Mouse (Mus musculus) stomach, embryonic 14.5 days (tissue): ENCODE results near the gene Traf2. TPM values are rescaled to one million over a fixed set of nuclear protein-coding genes. Genes with fewer than 3 reads are reported as not detected.

Experiments used
- ATAC-seq: fragments of 200-750 bp; cut with Nextera tagmentation; 2 replicates; pipeline ENCODE4 v1.8.0; 2017; ENCODE audit warnings: low read depth, moderate TSS enrichment; ENCODE audit not compliant: insufficient number of reproducible peaks, insufficient read depth, low FRiP score
- H3K27ac ChIP-seq: fragments of 300-500 bp; sonication (generic); 2 replicates; pipeline ENCODE4 v1.5.1; 2014; ENCODE audit warnings: mild to moderate bottlenecking, low read length, moderate library complexity, mixed read lengths
- H3K27me3 ChIP-seq: fragments of 300-500 bp; sonication (generic); 2 replicates; pipeline ENCODE4 v1.6.1; 2014; ENCODE audit warnings: low read length, control low read depth, mixed read lengths; ENCODE audit not compliant: control insufficient read depth, insufficient read depth
- H3K36me3 ChIP-seq: fragments of 300-500 bp; sonication (generic); 2 replicates; pipeline ENCODE4 v1.6.1; 2014; ENCODE audit warnings: mild to moderate bottlenecking, control low read depth, low read length, moderate library complexity, mixed read lengths; ENCODE audit not compliant: control insufficient read depth, insufficient read depth
- H3K4me1 ChIP-seq: fragments of 300-500 bp; sonication (generic); 2 replicates; pipeline ENCODE4 v1.6.1; 2014; ENCODE audit warnings: low read length, control low read depth, mixed read lengths; ENCODE audit not compliant: control insufficient read depth, insufficient read depth
- H3K4me2 ChIP-seq: fragments of 300-500 bp; sonication (generic); replicated peaks from 2 replicates; pipeline ENCODE4 v1.6.1; 2014; ENCODE audit warnings: low read depth, low read length, control low read depth
- H3K4me3 ChIP-seq: fragments of 300-500 bp; sonication (generic); 2 replicates; pipeline ENCODE4 v1.5.1; 2014; ENCODE audit warnings: low read depth, low read length, control low read depth
- H3K9ac ChIP-seq: fragments of 300-500 bp; sonication (generic); replicated peaks from 2 replicates; pipeline ENCODE4 v1.6.1; 2014; ENCODE audit warnings: low read depth, mild to moderate bottlenecking, control low read depth, low read length, moderate library complexity, mixed read lengths
- H3K9me3 ChIP-seq: fragments of 300-500 bp; sonication (generic); 2 replicates; pipeline ENCODE4 v1.6.1; 2016; ENCODE audit warnings: low read depth, low read length, control low read depth; ENCODE audit not compliant: control insufficient read depth
- WGBS: fragments of 180-500 bp; shearing (Covaris S2); extraction: QIAGEN DNeasy Blood & Tissue Kit; methylation state at CpG from one replicate; pipeline ENCODE4 v1.1.7; 2014; 5-methylcytosine and 5-hydroxymethylcytosine counted together
- polyA plus RNA-seq: library from polyadenylated mRNA; unstranded; fragments of >200 nt; fragmentation: Nextera tagmentation; extraction: Ambion mirVana; gene quantifications from 2 replicates; pipeline ENCODE4 v1.2.1, GENCODE M21; 2014

Traf2 gene
- polyA plus RNA-seq, 1 experiment from 2014 or later, result 30.5 TPM

DNA sequence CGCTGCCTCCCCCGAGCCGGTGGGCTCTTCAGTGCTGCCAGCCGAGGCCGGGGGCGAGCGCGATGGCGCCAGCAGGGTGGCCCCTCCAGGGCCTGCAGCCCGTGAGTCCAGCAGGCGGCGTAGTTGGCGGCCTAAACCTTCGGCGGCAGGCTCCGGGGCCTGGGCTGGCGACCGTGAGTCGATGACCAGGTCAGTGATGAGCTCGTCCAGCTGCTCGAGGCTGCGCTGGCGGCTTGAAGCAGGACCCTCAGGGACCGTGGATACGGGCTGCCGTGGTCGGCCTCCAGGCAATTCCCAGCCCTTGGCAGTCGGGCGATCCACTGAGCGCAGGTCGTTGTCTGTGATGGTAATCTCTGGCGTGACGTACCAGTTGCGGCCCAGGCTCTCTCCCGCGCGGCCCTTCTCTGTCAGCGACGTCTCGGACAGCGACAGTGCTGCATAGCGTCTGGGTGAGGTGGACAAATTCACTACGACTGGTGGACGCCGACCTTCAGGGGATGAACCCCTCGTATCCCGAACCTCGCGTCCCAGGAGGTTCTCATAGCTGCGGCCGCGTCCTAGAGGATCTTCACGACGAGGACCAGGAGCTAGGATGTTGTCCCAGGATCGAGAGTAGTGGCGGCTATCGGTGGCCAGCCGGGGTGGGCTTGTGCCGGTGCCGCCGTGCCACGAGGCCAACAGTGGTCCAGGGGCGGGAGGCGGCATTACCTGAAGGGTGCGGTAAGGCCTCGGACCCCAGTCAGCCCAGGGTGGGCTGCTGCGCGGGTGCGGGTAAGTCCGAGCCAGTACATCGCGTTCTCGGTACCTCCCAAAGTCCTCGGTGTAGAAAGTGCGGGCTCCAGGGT, 31.4 kb upstream of the Traf2 start:
- Histone ChIP-seq H3K4me1 (peaks cover 54% of the 10 kb centered on the region), H3K4me2 (peak overlapping the region; percentile 22), H3K9me3 (no peaks in the 10 kb centered on the region), H3K27ac (no peak overlapping the region), H3K9ac (no peak overlapping the region), H3K27me3 (peaks cover 37% of the 10 kb centered on the region), H3K4me3 (peak overlapping the region; percentile 15), H3K36me3 (peaks cover 3% of the 10 kb centered on the region)
- whole genome bisulfite sequencing, result 6% methylated on average over 74 of the region's 75 CpGs
- ATAC-seq, result no peak

DNA sequence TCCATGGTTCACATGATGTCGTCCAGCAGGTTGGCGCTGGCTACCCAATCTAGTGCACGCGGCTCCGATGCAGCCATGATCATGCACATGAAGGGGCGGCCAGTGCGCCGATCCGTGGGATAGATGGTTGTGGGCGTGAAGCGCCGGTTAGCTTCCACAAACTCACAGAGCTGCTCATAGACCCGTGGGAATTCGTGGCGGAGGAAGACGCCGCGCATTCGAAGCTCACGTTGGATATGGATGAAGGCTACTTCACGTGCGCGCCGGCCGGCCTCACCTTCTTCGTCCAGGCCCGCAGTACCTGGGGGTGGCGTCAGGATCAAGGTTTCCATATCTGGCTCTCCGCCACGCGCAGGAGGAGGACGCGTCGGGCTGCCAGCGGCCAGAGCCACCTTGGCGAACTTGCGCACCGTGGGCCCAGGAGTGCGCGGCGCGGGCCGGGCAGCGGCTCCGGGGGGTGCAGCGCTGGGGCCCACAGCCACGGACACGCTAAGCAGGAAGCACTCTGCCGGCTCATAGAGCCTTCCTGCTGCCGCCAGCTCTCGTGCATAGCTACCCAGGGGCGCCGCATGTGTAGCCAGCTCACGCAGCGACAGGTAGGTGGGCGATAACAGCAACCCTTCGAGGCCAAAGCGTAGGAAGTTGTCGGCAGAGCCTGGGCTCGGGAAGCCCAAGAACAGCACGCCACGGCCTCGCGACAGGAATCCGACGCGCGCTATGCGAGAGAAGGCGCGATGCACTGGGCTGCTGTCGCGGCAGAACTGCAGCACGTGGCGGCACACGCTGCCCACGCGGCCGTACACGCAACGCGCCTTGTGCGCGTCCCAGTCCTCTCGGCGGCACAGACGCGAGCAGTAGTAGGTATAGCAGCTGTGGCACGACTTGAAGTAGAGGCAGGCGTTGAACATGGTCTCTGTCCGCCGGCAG, 30.5 kb upstream of the Traf2 start:
- no peak for ATAC-seq
- Histone ChIP-seq H3K27me3 (peaks cover 37% of the 10 kb centered on the region), H3K4me3 (peak overlapping the region; percentile 15), H3K9me3 (no peaks in the 10 kb centered on the region), H3K4me2 (peak overlapping the region; percentile 22), H3K27ac (no peak overlapping the region), H3K36me3 (no peaks in the 10 kb centered on the region), H3K4me1 (peaks cover 54% of the 10 kb centered on the region), H3K9ac (no peak overlapping the region; the same call in 1 of the 2 replicates)
- 20% methylated on average over 92 of the region's 92 CpGs for WGBS

DNA sequence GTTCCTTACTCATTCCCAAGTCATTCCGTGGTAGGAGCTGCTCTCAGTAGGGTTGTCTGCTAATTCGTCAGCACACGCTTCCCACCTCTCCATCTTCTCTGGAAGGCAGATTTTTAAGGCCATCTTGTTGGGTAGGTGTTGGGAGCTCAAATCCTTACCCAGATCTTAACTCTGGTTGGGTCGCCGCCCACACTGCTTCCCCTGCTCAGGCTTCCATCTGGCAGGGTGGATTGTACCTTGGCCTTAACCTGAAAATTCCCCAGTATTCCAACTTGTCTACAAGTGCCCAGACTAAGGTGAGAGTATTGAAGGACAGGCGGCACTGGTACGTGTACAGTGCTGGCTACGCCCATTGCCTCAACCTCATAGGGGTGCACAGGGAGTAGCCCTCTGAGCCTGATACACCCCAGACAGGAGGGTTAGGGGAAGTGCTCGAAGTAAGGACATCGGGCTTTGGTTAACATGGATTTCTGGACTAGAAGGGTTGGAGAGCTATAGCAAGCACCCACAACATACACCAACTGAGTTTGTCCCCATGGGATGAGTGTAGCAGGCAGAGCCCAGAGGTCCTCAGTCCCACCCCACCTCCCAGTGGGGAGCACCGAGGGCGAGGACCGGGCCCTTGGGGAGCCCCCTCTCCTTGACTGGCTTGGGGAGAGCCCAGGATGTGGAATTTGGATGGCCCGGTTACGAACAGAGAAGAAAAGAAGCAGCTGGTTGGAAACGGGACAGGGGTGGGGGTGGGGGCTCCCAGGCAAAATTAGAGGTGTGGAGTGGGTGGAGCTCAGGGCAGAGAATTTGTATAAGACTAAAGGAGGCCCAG, 29.5 kb upstream of the Traf2 start:
- Histone ChIP-seq H3K9ac (no peak overlapping the region), H3K27me3 (peaks cover 37% of the 10 kb centered on the region), H3K4me2 (peak overlapping the region; percentile 75; the same call in 1 of the 2 replicates), H3K9me3 (no peaks in the 10 kb centered on the region), H3K4me1 (peaks cover 54% of the 10 kb centered on the region), H3K4me3 (no peak overlapping the region), H3K36me3 (peaks cover 4% of the 10 kb centered on the region; the same call in 1 of the 2 replicates), H3K27ac (no peak overlapping the region)
- WGBS, result 73% methylated on average over 16 of the region's 16 CpGs
- ATAC-seq, result no peak

DNA sequence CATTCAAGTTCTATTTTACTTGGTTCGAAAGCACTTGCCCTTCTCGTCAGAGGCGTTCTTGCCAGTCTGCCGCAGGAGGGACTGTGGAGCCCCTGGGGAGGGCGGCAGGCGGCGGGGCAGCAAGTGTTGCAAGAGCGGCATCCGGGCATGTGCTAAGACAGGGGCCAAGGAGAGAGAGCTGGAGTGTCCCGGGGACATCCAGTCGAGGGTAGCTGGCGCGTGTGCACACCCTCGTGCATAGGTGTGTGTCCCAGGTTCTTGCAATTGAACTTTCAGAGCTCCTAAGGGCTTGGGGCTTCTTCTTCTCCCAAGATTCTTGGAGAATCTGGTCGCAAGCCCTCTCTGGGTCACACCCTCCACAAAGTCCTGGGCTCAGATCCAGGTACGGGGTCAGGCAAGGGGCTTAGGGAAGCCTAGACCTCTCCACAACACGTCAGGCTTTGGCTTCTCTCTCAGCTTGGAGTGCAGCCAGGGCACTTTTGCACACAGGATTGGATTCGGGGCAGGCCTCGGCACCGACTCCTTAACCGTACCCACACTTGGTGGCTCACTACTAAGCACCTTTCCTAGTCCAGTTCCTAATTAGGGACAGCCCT, 28.8 kb upstream of the Traf2 start:
- 14% methylated on average over 21 of the region's 21 CpGs for WGBS
- peaks cover 36% of the 10 kb centered on the region for H3K27me3 ChIP-seq
- H3K36me3 ChIP-seq, result peaks cover 7% of the 10 kb centered on the region; the same call in 1 of the 2 replicates
- H3K4me1 ChIP-seq, result peaks cover 54% of the 10 kb centered on the region
- peak overlapping the region; percentile 75 for H3K4me2 ChIP-seq
- H3K9me3 ChIP-seq, result no peaks in the 10 kb centered on the region
- H3K9ac ChIP-seq, result peak overlapping the region; percentile 40; the same call in 1 of the 2 replicates
- H3K27ac ChIP-seq, result peak overlapping the region; percentile 82; the same call in 1 of the 2 replicates
- no peak for ATAC-seq
- peak overlapping the region; percentile 55 for H3K4me3 ChIP-seq

DNA sequence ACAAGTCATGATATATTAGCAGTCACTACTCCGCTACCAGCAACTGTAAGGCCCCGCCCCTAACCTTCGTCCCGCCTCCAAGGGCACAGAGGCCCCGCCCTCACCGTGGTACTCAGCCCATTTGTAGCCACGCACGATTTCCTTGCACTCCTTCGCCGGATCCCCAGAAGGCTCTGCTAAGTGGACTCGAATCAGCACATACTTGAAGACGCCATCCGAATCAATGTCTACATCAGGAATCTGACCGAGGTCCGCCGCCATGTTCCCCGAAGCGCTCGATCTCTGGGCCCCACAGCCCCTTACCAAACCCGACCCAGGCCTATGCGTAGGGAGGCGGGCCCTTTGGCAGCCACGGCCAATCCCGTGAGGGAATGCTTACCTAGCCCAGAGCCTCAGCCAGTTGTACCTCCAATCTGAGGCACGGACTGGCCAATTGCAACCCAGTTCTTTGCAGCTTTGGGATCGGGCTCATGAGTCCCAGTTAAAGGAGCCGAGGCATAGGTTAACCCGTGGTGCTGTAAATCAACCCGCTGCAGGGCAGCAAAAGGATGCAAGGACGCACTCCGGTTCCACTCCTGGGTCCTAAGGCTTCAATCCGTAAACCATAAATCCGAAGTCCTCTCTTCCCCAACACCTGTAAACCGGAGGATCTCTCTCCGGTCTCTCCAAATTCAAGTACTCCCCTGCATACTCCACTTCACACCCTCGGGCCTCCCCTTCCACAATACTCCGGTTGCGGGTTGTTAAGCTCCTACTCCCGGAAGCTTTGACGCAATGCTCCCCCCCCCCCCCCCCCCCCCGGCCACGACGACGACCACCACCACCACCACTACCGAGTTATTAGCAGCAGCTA, 28.1 kb upstream of the Traf2 start, which contains the start of the genes Mamdc4 and Phpt1:
Mamdc4 (minus strand) TSS at position 267 of the 853 bp plus-strand sequence.
Phpt1 (minus strand) TSS at position 646 of the 853 bp plus-strand sequence.
- Histone ChIP-seq H3K27me3 (peaks cover 28% of the 10 kb centered on the region), H3K9ac (peak within 1 kb of the TSS; percentile 45), H3K36me3 (peaks cover 13% of the 10 kb centered on the region; the same call in 1 of the 2 replicates), H3K4me3 (peak within 1 kb of the TSS; percentile 55), H3K4me1 (peaks cover 51% of the 10 kb centered on the region), H3K9me3 (no peaks in the 10 kb centered on the region), H3K27ac (peak within 1 kb of the TSS; percentile 84), H3K4me2 (peak within 1 kb of the TSS; percentile 99)
- peak; percentile 98 for ATAC-seq
- under 1% methylated on average over 44 of the region's 45 CpGs for WGBS

DNA sequence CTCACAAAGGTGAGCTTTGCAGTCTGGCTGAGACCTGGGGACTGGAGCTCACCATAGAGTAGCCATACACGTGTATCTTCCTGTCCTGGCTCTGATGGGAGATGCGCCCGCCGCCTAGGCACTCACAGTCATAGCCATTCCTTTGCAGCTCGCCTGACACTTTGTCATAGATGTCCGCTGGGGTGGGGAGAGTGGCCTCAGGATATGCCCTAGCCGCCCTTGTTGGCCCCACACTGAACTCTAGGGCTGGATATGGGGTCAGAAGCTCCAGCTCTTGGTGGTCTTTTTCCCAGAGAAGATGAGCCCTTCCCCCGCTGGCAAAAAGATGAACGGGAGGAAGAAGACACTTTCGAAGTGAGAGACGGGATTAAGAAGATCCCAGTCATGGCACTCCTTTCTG, 27.4 kb upstream of the Traf2 start:
- no peak for ATAC-seq
- H3K27me3 ChIP-seq, result peaks cover 22% of the 10 kb centered on the region
- 11% methylated on average over 11 of the region's 11 CpGs for WGBS
- peaks cover 19% of the 10 kb centered on the region; the same call in 1 of the 2 replicates for H3K36me3 ChIP-seq
- H3K9ac ChIP-seq, result peak overlapping the region; percentile 45
- peak overlapping the region; percentile 84; the same call in 1 of the 2 replicates for H3K27ac ChIP-seq
- peak overlapping the region; percentile 99 for H3K4me2 ChIP-seq
- peak overlapping the region; percentile 55 for H3K4me3 ChIP-seq
- H3K9me3 ChIP-seq, result no peaks in the 10 kb centered on the region
- peaks cover 45% of the 10 kb centered on the region for H3K4me1 ChIP-seq

DNA sequence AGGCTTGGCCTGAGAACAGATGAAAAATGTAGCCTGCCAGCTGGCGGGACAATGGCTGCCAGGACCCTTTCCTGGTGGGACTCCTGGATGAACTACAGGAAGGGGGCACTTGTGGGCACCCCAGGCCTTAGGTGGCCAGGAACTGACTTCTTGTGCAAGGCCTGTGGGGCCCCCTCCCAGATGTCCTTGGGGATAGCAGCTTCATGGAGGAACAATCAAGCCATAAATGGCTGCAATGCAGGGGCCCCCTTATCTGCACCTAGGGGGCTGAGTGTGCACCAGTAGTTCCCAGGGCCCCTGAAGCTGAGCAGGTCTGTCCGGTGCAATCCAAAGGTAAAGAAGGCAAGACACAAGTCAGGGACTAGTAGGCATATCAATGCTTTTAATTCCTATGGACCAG, 26.3 kb upstream of the Traf2 start:
- H3K27ac ChIP-seq, result no peak overlapping the region
- peaks cover 26% of the 10 kb centered on the region; the same call in 1 of the 2 replicates for H3K36me3 ChIP-seq
- no peak overlapping the region for H3K4me3 ChIP-seq
- peaks cover 39% of the 10 kb centered on the region for H3K4me1 ChIP-seq
- H3K4me2 ChIP-seq, result peak overlapping the region; percentile 99
- no peak for ATAC-seq
- H3K9me3 ChIP-seq, result no peaks in the 10 kb centered on the region
- WGBS, result 80% methylated on average over 2 of the region's 2 CpGs
- peaks cover 16% of the 10 kb centered on the region for H3K27me3 ChIP-seq
- H3K9ac ChIP-seq, result no peak overlapping the region
